Mouse (Mus musculus) layer of hippocampus, postnatal 36 days (tissue): ENCODE results near the gene Uvrag. TPM values are rescaled to one million over a fixed set of nuclear protein-coding genes. Genes with fewer than 3 reads are reported as not detected.

ENCODE experiments used
- DNase-seq, 2 experiments: peaks; one replicate each; pipeline ENCODE4 v3.0.0; 2022
- total RNA-seq, 2 experiments: library from RNA; stranded (reverse); gene quantifications; 2 replicates each; pipeline ENCODE4 v1.2.3; 2021

The Uvrag gene
- total RNA-seq, 2 experiments from 2014 or later = 49.0 to 50.7 TPM

DNA sequence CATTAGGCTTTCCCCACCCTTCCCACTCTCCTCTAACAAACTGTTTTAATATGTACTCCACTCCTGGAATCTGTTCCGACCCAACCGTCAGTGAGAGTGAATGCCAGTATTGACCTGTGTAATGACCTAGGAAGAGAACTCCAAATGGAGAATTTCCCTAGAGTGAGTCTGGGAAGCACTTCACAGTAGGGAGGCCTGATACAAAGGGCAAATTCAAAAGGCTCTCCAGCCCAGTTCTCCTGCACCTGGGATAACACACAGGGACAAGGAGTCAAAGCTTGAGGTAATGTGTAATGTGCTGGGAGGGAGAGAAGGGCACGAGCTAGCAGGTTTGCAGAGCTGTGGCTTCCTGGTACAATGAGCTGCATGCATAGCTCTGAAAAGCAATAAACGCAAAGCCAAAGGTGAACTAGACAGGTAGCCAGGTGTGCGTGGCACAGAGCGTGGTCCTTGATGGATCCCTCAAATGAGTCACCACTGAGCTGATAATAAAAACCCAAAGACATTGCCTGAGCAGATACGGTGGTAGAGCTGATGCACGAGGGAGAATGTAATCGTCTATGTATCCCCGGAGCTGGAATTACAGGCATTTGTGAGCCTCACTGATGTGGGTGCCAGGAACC lies 213.9 kb downstream of the Uvrag start:
- DNase-seq = no peak

- no peak for DNase-seq
Observed at GRCm38 (mm10) chr7:98924380-98924869, 216.5 kb downstream of the Uvrag start.

- no peak for DNase-seq
Observed at GRCm38 (mm10) chr7:98922984-98923383, 218.0 kb downstream of the Uvrag start.

DNA sequence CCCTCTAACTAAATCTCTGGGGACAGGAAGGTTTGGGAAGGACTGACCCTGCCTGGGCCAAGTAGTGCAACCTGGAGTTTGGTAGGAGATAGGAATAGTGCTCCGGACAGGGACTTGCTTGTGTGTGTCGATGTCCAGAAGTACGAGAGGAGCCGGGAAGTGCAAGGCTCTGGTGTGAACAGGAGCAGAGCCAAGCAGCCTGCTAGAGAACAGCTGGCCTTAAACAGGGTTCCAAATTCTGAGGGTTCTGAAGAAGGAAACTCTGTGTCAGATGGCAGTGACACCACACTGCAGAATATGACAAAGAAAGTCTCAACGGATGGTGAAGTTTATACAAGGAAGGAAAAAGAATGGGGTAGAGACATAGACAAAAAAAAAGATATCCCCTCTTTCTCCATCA lies 223.5 kb downstream of the Uvrag start:
- no peak for DNase-seq

- no peak for DNase-seq
Observed at GRCm38 (mm10) chr7:98916581-98916980, 224.4 kb downstream of the Uvrag start.

- DNase-seq = no peak
Observed at GRCm38 (mm10) chr7:98912953-98913360, 228.0 kb downstream of the Uvrag start.

DNA sequence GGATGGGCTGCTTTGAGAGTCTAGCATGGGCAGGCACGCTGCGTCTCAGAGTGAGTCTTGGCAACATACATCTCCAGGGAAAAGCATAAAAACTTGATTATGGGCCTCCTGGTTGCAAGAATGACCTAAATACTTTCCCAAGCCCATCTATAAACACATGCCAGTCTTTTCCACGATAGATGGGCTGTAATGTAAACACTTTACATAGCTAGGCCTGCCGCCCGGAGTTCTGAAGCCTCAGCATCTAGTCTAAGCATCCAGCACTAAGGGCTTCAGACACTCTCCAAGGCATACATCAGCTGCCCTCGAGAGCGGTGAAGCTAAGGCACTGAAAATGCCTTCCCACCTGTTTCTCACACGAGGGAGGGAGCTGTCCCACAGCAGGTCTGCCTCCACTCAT lies 229.7 kb downstream of the Uvrag start:
- DNase-seq = no peak

DNA sequence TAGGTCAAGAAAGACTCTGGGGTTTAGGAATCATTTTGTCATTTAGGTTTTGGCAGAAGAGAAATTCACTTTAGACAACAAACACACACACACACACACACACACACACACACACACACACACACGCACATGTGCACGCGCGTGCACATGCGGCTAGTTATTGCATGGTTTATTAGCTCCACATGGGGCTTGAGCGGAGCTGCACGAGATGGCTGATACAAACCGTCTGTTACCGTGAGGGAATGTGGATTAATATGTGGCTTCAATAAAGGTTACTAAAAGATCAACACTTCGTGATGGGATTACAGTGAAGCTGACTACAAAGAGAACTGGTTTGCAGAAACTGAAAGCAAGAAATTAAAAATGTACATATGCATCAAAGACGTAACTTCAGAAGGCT lies 230.2 kb downstream of the Uvrag start:
- DNase-seq = no peak

GRCm38 (mm10) chr7:98910164-98910563 lies 230.8 kb downstream of the Uvrag start:
- peak in 1 of 2 experiments; percentile 27 for DNase-seq

- no peak for DNase-seq
Observed at GRCm38 (mm10) chr7:98907476-98907875, 233.5 kb downstream of the Uvrag start.

DNA sequence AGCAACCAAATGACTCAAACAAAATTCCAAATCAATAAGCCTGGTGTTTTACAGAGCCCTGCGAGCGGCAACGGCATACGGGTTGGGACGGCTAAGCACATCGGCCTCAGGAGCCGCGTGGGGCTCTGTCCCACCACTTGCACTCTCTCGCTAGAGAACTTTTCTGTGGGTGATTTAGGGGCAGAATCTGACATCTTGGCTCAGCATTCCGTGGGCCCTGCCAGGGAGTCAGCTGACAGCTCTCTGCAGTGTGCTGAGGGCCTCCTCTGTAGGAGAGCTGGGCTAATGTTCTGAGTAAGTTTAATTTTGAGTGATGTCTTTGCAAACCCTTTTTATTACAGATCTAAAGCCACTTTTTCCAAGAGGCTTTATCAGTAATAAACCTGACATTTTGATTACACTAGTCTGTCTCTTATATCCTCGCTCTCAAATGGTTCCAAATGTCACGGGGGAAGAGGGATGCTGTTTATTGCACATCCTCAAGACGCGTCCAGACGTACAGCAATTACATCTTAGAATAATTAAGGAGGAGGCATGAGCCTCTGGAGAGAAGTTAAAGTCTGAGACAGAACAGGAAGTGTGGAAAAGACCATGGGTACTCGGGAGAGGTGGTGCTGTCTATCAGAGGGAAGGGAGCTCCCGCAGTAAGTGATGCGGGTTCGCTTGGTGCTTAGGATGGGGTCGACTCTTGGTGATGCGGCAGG lies 236.1 kb downstream of the Uvrag start:
- DNase-seq = peak; percentile 31 to 34

- DNase-seq = no peak
Observed at GRCm38 (mm10) chr7:98903884-98904283, 237.1 kb downstream of the Uvrag start.

GRCm38 (mm10) chr7:98901120-98901519 lies 239.8 kb downstream of the Uvrag start:
- no peak for DNase-seq

DNA sequence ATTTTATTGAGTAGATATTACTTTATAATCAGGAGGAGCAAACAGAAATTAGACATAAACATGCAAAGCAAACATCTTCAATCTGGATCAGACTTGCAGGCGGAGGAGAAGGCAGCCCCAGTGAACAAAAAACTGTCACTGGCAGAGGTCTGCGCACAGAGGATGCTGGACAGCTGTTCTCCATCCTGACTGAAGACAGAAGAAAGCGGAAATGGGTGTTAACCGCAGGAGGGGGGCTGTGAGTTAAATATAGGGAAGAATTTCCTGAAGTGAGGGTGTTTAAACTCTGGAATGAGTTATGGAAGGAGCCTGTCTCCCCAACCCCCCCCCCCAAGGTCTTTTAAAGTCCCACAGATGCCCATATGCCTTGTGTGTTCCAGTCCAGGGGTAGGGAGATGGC lies 241.1 kb downstream of the Uvrag start:
- DNase-seq = no peak

GRCm38 (mm10) chr7:98897323-98897722 lies 243.6 kb downstream of the Uvrag start:
- peak; percentile 47 to 53 for DNase-seq

DNA sequence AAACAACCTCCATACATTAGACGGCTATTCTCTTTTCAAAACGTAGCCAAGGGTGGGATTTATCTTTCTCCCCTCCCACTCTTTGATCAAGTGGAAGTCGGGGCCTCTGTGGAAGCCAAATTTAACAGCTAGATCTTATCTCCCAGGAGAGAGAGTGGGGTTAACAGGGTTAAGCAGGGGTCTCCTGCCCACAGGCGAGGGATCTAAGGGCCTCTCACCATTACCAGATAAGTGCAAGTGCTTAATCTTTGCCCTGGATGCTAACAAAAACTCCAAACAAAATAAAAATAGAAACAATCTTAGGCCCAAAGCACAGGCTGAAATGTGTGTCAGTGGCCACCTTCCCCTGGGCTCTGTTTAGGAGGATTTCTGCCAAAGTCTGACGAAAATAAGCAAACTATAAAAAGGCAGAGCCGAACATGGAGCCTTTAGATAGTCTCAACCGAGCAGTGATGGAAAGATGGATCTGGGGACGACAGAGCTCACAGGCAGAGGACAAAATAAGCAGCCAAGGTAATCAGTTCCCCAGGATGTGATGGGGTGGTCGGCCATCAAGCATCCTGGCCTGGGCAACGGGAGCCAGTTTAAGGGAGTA lies 245.3 kb downstream of the Uvrag start:
- DNase-seq = no peak

- DNase-seq = no peak
Observed at GRCm38 (mm10) chr7:98894768-98895167, 246.2 kb downstream of the Uvrag start.

- no peak for DNase-seq
Observed at GRCm38 (mm10) chr7:98894305-98894704, 246.6 kb downstream of the Uvrag start.

DNA sequence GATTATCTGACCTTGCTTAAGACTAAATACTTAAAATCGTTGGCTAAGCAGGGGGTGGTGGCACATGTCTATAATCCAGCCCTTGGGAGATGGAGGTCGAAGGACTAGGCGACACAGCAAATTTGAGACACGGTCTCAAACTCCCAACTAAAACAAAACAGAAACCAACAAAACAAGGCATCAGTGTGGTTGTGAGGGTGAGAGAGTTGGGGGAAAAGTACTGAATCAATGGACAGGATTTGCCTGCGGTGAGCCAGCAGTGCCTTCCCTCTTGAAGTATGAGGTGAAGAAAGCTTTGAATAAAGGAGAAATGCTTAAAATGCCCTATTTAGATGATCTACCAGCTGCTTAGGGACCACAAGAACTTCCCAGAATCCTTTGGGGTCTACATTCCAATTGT lies 247.8 kb downstream of the Uvrag start:
- no peak for DNase-seq

- DNase-seq = no peak
Observed at GRCm38 (mm10) chr7:98889211-98889610, 251.7 kb downstream of the Uvrag start.

- no peak for DNase-seq
Observed at GRCm38 (mm10) chr7:98888810-98889209, 252.1 kb downstream of the Uvrag start.

DNA sequence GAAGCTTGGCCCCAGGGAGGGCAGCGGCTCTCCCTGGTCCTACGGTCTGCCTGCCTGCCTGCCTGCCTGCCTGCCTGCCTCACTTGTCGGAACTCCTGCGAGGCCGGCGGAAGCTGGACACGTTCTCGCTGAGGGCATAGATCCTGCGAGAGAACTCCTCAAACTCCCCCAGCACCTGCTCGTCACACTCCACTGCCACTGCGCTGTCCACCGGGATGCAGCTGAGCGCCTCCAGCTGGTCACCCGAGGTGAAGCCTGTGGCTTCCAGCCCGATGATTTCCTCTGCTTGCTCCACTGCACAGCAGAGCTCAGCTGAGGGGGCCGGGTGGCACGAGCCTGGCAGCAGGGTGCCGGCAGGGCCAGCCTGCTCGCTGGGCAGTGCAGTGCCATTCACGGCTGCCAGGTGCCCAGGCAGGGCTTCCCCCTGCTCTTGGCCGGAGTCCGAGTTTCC lies 253.1 kb downstream of the Uvrag start:
- DNase-seq = no peak

DNA sequence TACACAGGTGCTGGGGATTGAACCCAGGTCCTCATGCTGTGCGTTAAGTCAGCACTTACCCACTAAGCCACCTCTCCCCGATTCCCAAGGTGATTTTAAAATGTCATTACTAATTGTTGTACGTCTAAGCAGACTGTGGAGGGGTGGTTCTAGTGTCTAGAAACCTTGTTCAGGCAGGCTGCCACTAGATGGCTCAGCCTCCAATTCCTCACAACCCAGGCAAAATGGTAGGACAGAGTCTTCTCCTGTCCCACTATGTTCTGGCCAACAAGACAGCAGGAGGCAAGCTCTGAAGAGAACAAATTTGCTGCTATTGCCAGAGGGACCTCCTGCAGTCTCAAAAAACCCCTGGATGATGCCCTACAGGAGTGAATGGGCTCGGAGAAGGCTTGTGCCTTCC lies 259.1 kb downstream of the Uvrag start:
- DNase-seq = no peak

- DNase-seq = no peak
Observed at GRCm38 (mm10) chr7:98879176-98879575, 261.8 kb downstream of the Uvrag start.
